Mouse (Mus musculus): Measurements from ENCODE around the gene Pskh1. TPM values are rescaled to one million over a fixed set of nuclear protein-coding genes. Genes with fewer than 3 reads are reported as not detected.

The Pskh1 gene
- polyA plus RNA-seq, 1 experiment, result 14.4 TPM

DNA sequence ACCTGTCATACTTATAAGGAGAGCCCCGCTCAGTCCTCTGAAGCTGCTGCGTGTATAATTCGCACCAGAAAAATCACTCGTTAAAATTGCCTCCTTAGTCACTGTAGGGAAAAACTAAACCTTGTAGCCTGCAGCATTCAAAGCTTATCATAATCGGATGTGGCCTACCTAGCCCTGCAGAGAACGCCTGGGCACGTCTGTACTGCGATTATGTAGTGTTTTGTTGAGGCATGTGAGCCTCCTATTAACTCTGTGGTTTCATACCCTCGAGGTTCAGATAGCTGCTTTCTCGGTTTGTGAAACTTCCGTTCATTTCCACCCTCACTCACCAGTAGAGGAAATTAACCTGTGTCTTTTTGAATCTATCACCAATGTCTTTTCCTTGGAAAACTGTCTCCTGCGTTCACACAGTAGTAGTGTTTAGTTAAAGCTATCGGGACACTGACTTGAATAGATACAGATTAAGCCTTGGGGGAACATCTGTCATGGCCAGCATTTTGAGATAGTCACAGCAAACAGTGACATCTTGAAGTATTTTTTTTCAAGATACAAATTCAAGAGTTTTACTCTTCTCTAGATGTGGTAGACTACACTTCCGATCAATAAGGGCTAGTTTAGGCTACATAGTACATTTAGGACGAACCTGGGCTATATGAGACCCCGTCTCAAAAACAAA is 838 bp downstream of the Pskh1 start:
- H3K79me2 ChIP-seq (ENCODE audit: control insufficient read depth, insufficient read depth), result peaks cover 29% of the 10 kb centered on the region
- peak overlapping the region; percentile 100 for H3ac ChIP-seq (ENCODE audit: control insufficient read depth, insufficient read length, low read depth)
- TF ChIP-seq FOSL1 (IDR thresholded peaks at IDR 0.05; ENCODE audit: insufficient read depth, low read length, poor library complexity, severe bottlenecking) (no peak), USF1 (IDR thresholded peaks at IDR 0.05; ENCODE audit: low read depth) (no peak), MYOD1 (IDR thresholded peaks at IDR 0.05; ENCODE audit: control insufficient read depth, insufficient read length, low read depth) (no peak), CTCF (IDR thresholded peaks at IDR 0.05; ENCODE audit: control insufficient read depth, insufficient read depth, insufficient read length) (no peak), MYOG (IDR thresholded peaks at IDR 0.05; ENCODE audit: control insufficient read depth, extremely low read depth, insufficient read length) (no peak), CEBPB (IDR thresholded peaks at IDR 0.05; ENCODE audit: low read depth) (no peak), MAX (IDR thresholded peaks at IDR 0.05) (no peak)
- no peaks in the 10 kb centered on the region for H3K27me3 ChIP-seq (ENCODE audit: control insufficient read depth, insufficient read depth, insufficient read length)
- no peaks in the 10 kb centered on the region for H3K36me3 ChIP-seq (ENCODE audit: control insufficient read depth, insufficient read depth)
- peaks cover 6% of the 10 kb centered on the region for H3K79me3 ChIP-seq (ENCODE audit: low read depth)
- peak overlapping the region; percentile 75 for H3K4me3 ChIP-seq (ENCODE audit: insufficient read depth, poor library complexity, severe bottlenecking)

DNA sequence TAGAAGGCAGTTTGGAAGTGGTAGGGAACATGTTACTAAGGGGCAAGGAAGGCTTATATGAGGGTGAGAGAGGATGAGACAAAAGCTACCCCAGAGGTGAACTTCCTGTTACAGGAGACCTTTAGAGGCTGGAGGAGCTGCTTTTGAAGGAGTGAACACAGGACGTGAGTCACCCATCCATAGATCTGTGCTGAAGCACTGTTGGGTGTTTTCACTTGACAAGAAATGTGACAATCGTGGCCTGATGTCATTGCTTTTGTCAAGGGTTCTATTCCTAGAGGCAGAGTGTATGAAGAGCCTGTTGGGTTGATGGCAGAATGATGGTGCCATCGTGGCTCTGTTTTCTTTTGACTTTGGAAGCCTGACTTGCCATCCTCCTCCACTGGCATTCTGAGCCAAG is 19.1 kb downstream of the Pskh1 start:
- Histone ChIP-seq H3K36me3 (ENCODE audit: control insufficient read depth, insufficient read depth) (no peaks in the 10 kb centered on the region), H3K79me3 (ENCODE audit: low read depth) (no peaks in the 10 kb centered on the region), H3ac (ENCODE audit: control insufficient read depth, insufficient read length, low read depth) (no peak overlapping the region), H3K79me2 (ENCODE audit: control insufficient read depth, insufficient read depth) (no peaks in the 10 kb centered on the region), H3K4me3 (ENCODE audit: insufficient read depth, poor library complexity, severe bottlenecking) (no peak overlapping the region), H3K27me3 (ENCODE audit: control insufficient read depth, insufficient read depth, insufficient read length) (no peaks in the 10 kb centered on the region)
- TF ChIP-seq USF1 (IDR thresholded peaks at IDR 0.05; ENCODE audit: low read depth), result no peak
- no peak for TF ChIP-seq FOSL1 (IDR thresholded peaks at IDR 0.05; ENCODE audit: insufficient read depth, low read length, poor library complexity, severe bottlenecking)
- TF ChIP-seq MYOG (IDR thresholded peaks at IDR 0.05; ENCODE audit: control insufficient read depth, extremely low read depth, insufficient read length), result no peak
- TF ChIP-seq CEBPB (IDR thresholded peaks at IDR 0.05; ENCODE audit: low read depth), result no peak
- TF ChIP-seq MAX (IDR thresholded peaks at IDR 0.05), result no peak
- TF ChIP-seq MYOD1 (IDR thresholded peaks at IDR 0.05; ENCODE audit: control insufficient read depth, insufficient read length, low read depth), result no peak
- TF ChIP-seq CTCF (IDR thresholded peaks at IDR 0.05; ENCODE audit: control insufficient read depth, insufficient read depth, insufficient read length), result no peak

DNA sequence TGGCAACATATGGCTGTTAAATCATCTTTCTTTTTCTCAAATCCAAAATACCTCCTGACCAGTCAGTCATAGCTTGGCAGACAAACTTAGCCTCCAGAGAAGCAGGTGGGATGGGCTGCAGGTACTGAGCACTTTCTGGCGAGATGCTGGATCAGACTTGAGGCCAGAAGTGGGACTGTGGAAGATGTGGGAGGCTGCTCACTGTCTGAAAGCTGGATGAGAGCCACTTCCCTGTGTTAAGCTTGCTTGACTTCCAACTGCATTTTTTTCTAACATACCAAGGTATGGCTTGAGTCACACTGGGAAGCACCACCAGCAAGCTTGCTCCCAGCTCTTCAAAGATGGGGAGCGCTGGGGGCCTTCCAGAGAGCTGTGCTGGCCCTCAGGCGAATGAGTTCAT is 24.9 kb downstream of the Pskh1 start:
- Histone ChIP-seq H3K36me3 (ENCODE audit: control insufficient read depth, insufficient read depth) (no peaks in the 10 kb centered on the region), H3ac (ENCODE audit: control insufficient read depth, insufficient read length, low read depth) (no peak overlapping the region), H3K27me3 (ENCODE audit: control insufficient read depth, insufficient read depth, insufficient read length) (no peaks in the 10 kb centered on the region), H3K79me2 (ENCODE audit: control insufficient read depth, insufficient read depth) (no peaks in the 10 kb centered on the region), H3K79me3 (ENCODE audit: low read depth) (no peaks in the 10 kb centered on the region), H3K4me3 (ENCODE audit: insufficient read depth, poor library complexity, severe bottlenecking) (no peak overlapping the region)
- TF ChIP-seq USF1 (IDR thresholded peaks at IDR 0.05; ENCODE audit: low read depth), result no peak
- TF ChIP-seq CEBPB (IDR thresholded peaks at IDR 0.05; ENCODE audit: low read depth), result no peak
- TF ChIP-seq MYOD1 (IDR thresholded peaks at IDR 0.05; ENCODE audit: control insufficient read depth, insufficient read length, low read depth), result no peak

DNA sequence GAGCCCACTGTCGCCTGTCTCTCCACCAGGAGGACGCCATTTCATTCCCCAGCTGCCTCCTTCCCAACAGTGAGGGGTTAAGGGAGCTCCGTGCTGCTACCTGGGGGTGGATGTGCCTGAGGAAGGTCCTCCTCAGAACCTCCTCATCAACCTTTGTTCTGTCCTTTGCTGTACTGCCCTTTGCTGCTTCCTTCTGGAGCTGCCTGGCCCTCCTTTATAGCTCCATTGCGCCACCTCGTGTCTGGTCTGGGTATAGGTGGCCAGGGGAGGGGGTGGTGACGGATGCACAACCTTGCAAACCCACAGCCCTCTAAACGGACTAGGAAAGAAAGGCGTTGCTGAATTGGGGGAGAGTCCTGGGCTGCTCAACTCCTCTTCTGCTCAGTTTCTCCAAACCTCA is 30.4 kb downstream of the Pskh1 start:
- Histone ChIP-seq H3K36me3 (ENCODE audit: control insufficient read depth, insufficient read depth) (peaks cover 3% of the 10 kb centered on the region), H3ac (ENCODE audit: control insufficient read depth, insufficient read length, low read depth) (no peak overlapping the region), H3K27me3 (ENCODE audit: control insufficient read depth, insufficient read depth, insufficient read length) (no peaks in the 10 kb centered on the region), H3K79me3 (ENCODE audit: low read depth) (no peaks in the 10 kb centered on the region), H3K4me3 (ENCODE audit: insufficient read depth, poor library complexity, severe bottlenecking) (no peak overlapping the region), H3K79me2 (ENCODE audit: control insufficient read depth, insufficient read depth) (no peaks in the 10 kb centered on the region)
- TF ChIP-seq CTCF (IDR thresholded peaks at IDR 0.05; ENCODE audit: control insufficient read depth, insufficient read depth, insufficient read length) (peak; percentile 83), CEBPB (IDR thresholded peaks at IDR 0.05; ENCODE audit: low read depth) (no peak)

DNA sequence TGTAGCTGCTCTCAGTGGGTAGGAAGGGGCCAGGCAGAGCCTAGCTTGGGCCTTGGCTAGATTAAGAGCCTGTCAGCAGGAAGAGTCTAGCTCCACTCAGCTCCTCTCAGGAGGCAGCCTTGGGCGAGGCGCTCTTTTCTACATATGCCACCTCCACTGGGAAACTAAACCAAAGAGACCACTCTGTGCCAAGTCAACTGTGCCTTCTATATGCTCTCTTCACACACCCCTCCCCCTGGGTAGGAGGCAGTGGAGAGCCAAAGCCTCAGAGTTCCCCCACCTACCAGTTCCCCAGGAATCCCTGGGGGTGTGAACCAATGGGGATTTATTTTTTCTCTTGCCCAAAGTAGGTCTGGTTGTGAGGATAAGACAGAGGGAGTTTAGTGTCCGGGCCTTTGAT is 31.0 kb downstream of the Pskh1 start:
- Histone ChIP-seq H3K27me3 (ENCODE audit: control insufficient read depth, insufficient read depth, insufficient read length) (no peaks in the 10 kb centered on the region), H3ac (ENCODE audit: control insufficient read depth, insufficient read length, low read depth) (no peak overlapping the region), H3K79me2 (ENCODE audit: control insufficient read depth, insufficient read depth) (no peaks in the 10 kb centered on the region), H3K4me3 (ENCODE audit: insufficient read depth, poor library complexity, severe bottlenecking) (no peak overlapping the region), H3K36me3 (ENCODE audit: control insufficient read depth, insufficient read depth) (peaks cover 3% of the 10 kb centered on the region), H3K79me3 (ENCODE audit: low read depth) (peaks cover 2% of the 10 kb centered on the region)
- TF ChIP-seq FOSL1 (IDR thresholded peaks at IDR 0.05; ENCODE audit: insufficient read depth, low read length, poor library complexity, severe bottlenecking) (no peak), CTCF (IDR thresholded peaks at IDR 0.05; ENCODE audit: control insufficient read depth, insufficient read depth, insufficient read length) (no peak), MAX (IDR thresholded peaks at IDR 0.05) (no peak), MYOD1 (IDR thresholded peaks at IDR 0.05; ENCODE audit: control insufficient read depth, insufficient read length, low read depth) (no peak), USF1 (IDR thresholded peaks at IDR 0.05; ENCODE audit: low read depth) (no peak), CEBPB (IDR thresholded peaks at IDR 0.05; ENCODE audit: low read depth) (no peak), MYOG (IDR thresholded peaks at IDR 0.05; ENCODE audit: control insufficient read depth, extremely low read depth, insufficient read length) (no peak)

DNA sequence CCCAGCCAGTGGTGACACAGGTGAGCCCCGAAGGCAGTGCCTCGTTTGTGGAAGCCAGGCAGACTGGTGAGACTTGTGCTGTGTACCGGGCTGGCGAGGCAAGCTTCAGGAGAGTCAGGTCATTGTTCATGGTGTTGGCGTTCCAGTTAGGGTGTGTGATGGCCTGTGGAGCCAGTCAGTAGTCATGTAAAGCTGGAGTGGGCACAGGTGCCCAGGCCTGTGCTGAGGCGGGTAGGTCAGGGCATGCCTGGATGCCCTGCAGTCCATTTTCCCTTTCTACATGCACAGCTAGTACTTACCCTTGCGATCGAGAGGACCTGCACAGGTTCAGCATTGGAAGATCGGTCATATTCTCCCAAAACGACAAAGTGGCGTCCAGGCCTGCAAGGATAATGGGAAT is 32.3 kb downstream of the Pskh1 start:
- Histone ChIP-seq H3K4me3 (ENCODE audit: insufficient read depth, poor library complexity, severe bottlenecking) (no peak overlapping the region), H3ac (ENCODE audit: control insufficient read depth, insufficient read length, low read depth) (no peak overlapping the region), H3K79me2 (ENCODE audit: control insufficient read depth, insufficient read depth) (no peaks in the 10 kb centered on the region), H3K79me3 (ENCODE audit: low read depth) (peaks cover 2% of the 10 kb centered on the region), H3K36me3 (ENCODE audit: control insufficient read depth, insufficient read depth) (peaks cover 3% of the 10 kb centered on the region), H3K27me3 (ENCODE audit: control insufficient read depth, insufficient read depth, insufficient read length) (no peaks in the 10 kb centered on the region)
- no peak for TF ChIP-seq MAX (IDR thresholded peaks at IDR 0.05)
- TF ChIP-seq USF1 (IDR thresholded peaks at IDR 0.05; ENCODE audit: low read depth), result no peak
- TF ChIP-seq CEBPB (IDR thresholded peaks at IDR 0.05; ENCODE audit: low read depth), result no peak
- TF ChIP-seq MYOD1 (IDR thresholded peaks at IDR 0.05; ENCODE audit: control insufficient read depth, insufficient read length, low read depth), result no peak
- TF ChIP-seq FOSL1 (IDR thresholded peaks at IDR 0.05; ENCODE audit: insufficient read depth, low read length, poor library complexity, severe bottlenecking), result no peak
- no peak for TF ChIP-seq CTCF (IDR thresholded peaks at IDR 0.05; ENCODE audit: control insufficient read depth, insufficient read depth, insufficient read length)
- TF ChIP-seq MYOG (IDR thresholded peaks at IDR 0.05; ENCODE audit: control insufficient read depth, extremely low read depth, insufficient read length), result no peak
